Mouse (Mus musculus): ENCODE results near the gene Gm11034. TPM values are rescaled to one million over a fixed set of nuclear protein-coding genes. Genes with fewer than 3 reads are reported as not detected.

Gm11034 gene
- not detected in 2 replicates for polyA plus RNA-seq (2015; fragmentation: Nextera tagmentation; extraction: Ambion mirVana)

DNA sequence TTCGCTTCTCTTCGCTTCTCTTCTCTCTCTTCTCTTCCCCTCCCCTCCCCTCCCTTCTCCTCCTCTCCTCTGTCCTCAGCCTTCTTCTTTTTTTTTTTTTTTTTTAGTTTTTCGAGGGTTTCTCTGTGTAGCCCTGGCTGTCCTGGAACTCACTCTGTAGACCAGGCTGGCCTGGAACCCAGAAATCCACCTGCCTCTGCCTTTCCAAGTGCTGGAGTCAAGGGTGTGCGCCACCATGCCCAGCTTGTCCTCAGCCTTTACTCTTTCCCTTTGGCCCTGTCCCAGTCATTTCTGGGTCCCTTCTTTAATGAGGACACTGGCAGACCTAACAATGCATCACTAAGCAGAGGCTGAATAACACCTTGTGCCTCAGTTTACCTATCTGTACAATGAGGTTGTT lies at the start of gene Gm11034:
TSS of gene Gm11034 (minus strand) at position 101 of the 400 bp plus-strand sequence.
- Histone ChIP-seq H3K27ac (ENCODE audit: low read length) (no peak within 1 kb of the TSS), H3K36me3 (ENCODE audit: control insufficient read depth, insufficient read depth) (no peaks in the 10 kb centered on the region), H3K4me3 (replicated peaks; ENCODE audit: low read length) (no peak within 1 kb of the TSS), H3K4me1 (replicated peaks; ENCODE audit: control insufficient read depth, insufficient read depth, low read length) (no peaks in the 10 kb centered on the region), H3K9me3 (ENCODE audit: control insufficient read depth, low read length) (no peaks in the 10 kb centered on the region), H3K9ac (replicated peaks; ENCODE audit: low read depth, low read length) (no peak within 1 kb of the TSS), H3K27me3 (replicated peaks; ENCODE audit: control insufficient read depth, insufficient read depth, low read length) (no peaks in the 10 kb centered on the region), H3K4me2 (ENCODE audit: low read length) (no peak within 1 kb of the TSS)
- WGBS, result 74% methylated on average over 4 of the region's 4 CpGs
- ATAC-seq, result no peak

DNA sequence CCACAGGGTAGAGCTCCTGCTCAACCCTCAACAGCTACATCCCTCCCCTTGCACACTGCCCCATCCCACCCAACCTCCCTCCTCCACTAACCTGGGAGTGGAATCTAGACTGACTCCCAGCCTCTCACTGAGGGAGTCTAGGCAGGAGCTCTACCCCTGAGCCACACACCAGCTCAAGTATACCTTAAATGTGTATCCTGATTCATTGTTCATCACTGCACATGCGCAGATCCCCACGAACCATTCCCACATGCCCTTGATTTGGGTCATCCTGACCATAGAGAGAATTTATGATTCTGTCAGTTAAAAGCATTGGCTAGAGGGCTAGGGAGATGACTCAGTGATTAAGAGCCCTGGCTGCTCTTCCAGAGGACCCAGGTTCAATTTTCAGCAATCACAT lies 49.3 kb upstream of the Gm11034 start:
- no peak overlapping the region for H3K9ac ChIP-seq (replicated peaks; ENCODE audit: low read depth, low read length)
- H3K4me2 ChIP-seq (ENCODE audit: low read length), result no peak overlapping the region
- H3K36me3 ChIP-seq (ENCODE audit: control insufficient read depth, insufficient read depth), result no peaks in the 10 kb centered on the region
- H3K9me3 ChIP-seq (ENCODE audit: control insufficient read depth, low read length), result no peaks in the 10 kb centered on the region
- H3K27me3 ChIP-seq (replicated peaks; ENCODE audit: control insufficient read depth, insufficient read depth, low read length), result no peaks in the 10 kb centered on the region
- no peak overlapping the region for H3K4me3 ChIP-seq (replicated peaks; ENCODE audit: low read length)
- ATAC-seq, result no peak
- no peak overlapping the region for H3K27ac ChIP-seq (ENCODE audit: low read length)
- WGBS, result 87% methylated on average over 2 of the region's 2 CpGs
- no peaks in the 10 kb centered on the region for H3K4me1 ChIP-seq (replicated peaks; ENCODE audit: control insufficient read depth, insufficient read depth, low read length)

DNA sequence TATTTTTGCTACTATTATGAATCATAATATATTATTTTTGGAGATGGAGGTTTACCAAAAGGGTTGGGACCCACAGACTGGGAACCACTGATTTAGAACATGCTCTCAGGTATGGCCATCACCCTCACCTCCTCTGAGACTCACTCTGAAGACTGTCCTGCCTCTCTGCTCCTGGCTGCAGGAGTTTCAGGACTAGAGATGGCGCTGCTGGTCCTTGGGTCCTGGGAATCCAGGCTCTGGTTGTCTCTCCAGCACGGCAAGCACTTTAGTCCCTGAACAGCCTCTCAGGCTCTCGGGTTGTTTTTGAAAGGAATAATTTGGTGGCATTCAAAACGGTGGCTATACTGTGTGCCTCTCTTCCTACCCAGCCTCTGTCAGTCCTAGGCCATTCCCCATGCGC lies 48.4 kb upstream of the Gm11034 start:
- Histone ChIP-seq H3K4me1 (replicated peaks; ENCODE audit: control insufficient read depth, insufficient read depth, low read length) (no peaks in the 10 kb centered on the region), H3K9me3 (ENCODE audit: control insufficient read depth, low read length) (no peaks in the 10 kb centered on the region), H3K36me3 (ENCODE audit: control insufficient read depth, insufficient read depth) (no peaks in the 10 kb centered on the region), H3K9ac (replicated peaks; ENCODE audit: low read depth, low read length) (no peak overlapping the region), H3K4me3 (replicated peaks; ENCODE audit: low read length) (no peak overlapping the region), H3K27me3 (replicated peaks; ENCODE audit: control insufficient read depth, insufficient read depth, low read length) (no peaks in the 10 kb centered on the region), H3K4me2 (ENCODE audit: low read length) (no peak overlapping the region), H3K27ac (ENCODE audit: low read length) (no peak overlapping the region)
- ATAC-seq, result no peak
- WGBS, result 51% methylated on average over 5 of the region's 5 CpGs

DNA sequence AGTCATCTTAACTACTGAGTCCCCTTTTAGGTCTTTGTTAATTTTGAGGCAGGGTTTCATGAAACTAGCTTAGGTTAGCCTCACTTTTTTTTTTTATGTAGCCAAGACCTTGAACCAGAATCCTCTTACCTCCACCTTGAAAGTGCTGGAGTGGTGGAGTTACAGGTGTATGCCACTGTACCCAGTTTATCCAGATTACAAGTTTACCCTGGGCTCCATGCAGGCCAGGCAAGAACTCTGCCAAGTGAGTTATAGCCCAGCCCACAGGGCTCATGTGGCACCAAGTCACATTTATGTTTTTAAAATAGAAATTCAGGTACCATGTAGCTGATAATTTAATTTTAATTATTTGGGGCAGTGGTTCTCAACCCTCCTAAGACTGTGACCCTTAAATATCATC lies 48.0 kb upstream of the Gm11034 start:
- H3K9ac ChIP-seq (replicated peaks; ENCODE audit: low read depth, low read length), result no peak overlapping the region
- H3K27ac ChIP-seq (ENCODE audit: low read length), result no peak overlapping the region
- no peaks in the 10 kb centered on the region for H3K4me1 ChIP-seq (replicated peaks; ENCODE audit: control insufficient read depth, insufficient read depth, low read length)
- H3K36me3 ChIP-seq (ENCODE audit: control insufficient read depth, insufficient read depth), result no peaks in the 10 kb centered on the region
- no peak for ATAC-seq
- H3K4me3 ChIP-seq (replicated peaks; ENCODE audit: low read length), result no peak overlapping the region
- no peaks in the 10 kb centered on the region for H3K27me3 ChIP-seq (replicated peaks; ENCODE audit: control insufficient read depth, insufficient read depth, low read length)
- H3K9me3 ChIP-seq (ENCODE audit: control insufficient read depth, low read length), result no peaks in the 10 kb centered on the region
- H3K4me2 ChIP-seq (ENCODE audit: low read length), result no peak overlapping the region

DNA sequence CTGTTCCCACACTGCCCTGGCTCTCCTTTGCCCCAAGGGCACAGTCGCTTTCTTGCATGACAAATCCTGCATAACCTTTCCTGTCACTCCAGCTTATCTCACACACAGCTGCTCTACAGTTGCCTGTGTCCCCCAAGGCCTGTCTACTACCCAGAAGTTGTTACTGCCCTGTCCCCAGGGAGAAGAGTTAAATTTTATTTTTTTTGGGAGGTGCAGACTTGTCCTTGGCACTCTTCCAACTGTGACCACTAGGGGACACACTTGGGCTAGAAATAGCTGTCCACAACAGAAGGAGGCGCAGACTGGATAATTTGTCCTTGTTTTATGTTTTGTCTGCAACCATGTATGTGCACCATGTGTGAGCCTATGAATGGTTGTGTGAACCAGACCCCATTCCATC lies 47.6 kb upstream of the Gm11034 start:
- WGBS, result 26% methylated on average over 2 of the region's 2 CpGs

DNA sequence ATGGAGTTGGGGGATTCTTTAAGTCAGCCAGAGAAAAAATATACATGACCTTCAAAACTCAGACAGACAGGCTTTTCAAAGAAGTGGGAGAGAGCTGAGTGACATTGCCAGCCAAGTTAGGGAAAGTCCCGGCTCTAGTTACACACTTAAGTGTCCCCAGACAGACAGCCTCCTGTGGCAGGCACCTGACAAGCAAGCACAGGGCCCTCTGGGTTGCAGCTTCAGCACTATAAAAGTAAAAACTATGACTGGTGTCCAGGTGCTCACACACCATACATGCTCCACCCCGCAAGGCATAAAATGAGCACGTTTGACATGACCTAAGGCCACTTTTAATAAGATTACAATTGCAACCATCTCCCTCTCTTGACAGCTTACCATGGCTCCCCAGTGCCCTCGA lies 47.1 kb upstream of the Gm11034 start:
- no peaks in the 10 kb centered on the region for H3K4me1 ChIP-seq (replicated peaks; ENCODE audit: control insufficient read depth, insufficient read depth, low read length)
- WGBS, result 59% methylated on average over 4 of the region's 4 CpGs

More for the DNA sequence above, 47.6 kb upstream of the Gm11034 start:
- Histone ChIP-seq H3K4me2 (ENCODE audit: low read length) (no peak overlapping the region), H3K9ac (replicated peaks; ENCODE audit: low read depth, low read length) (no peak overlapping the region), H3K36me3 (ENCODE audit: control insufficient read depth, insufficient read depth) (no peaks in the 10 kb centered on the region), H3K4me1 (replicated peaks; ENCODE audit: control insufficient read depth, insufficient read depth, low read length) (no peaks in the 10 kb centered on the region), H3K27ac (ENCODE audit: low read length) (no peak overlapping the region), H3K9me3 (ENCODE audit: control insufficient read depth, low read length) (no peaks in the 10 kb centered on the region), H3K4me3 (replicated peaks; ENCODE audit: low read length) (no peak overlapping the region), H3K27me3 (replicated peaks; ENCODE audit: control insufficient read depth, insufficient read depth, low read length) (no peaks in the 10 kb centered on the region)
- peak; percentile 57; the same call in 1 of the 2 replicates for ATAC-seq

DNA sequence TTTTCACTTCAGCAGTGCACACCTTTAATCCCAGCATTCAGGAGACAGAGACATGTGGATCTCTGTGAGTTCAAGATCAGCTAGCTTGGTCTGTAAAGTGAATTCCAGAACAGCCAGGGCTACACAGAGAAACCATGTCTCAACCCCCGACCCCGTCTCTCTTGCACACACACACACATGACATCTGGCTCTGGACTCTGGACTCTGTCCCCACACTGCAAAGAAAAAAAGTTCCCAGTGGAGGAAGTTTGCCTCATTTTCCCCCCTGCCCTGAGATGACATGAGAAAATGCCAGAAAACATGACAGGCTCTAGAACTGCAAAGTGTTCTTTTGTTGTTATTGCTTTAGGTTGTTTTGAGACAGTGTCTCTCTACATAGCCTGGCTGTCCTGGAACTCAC lies 46.4 kb upstream of the Gm11034 start:
- no peaks in the 10 kb centered on the region for H3K9me3 ChIP-seq (ENCODE audit: control insufficient read depth, low read length)
- WGBS, result 67% methylated on average over 2 of the region's 2 CpGs
- H3K27ac ChIP-seq (ENCODE audit: low read length), result no peak overlapping the region
- H3K4me3 ChIP-seq (replicated peaks; ENCODE audit: low read length), result no peak overlapping the region
- no peak for ATAC-seq
- H3K36me3 ChIP-seq (ENCODE audit: control insufficient read depth, insufficient read depth), result no peaks in the 10 kb centered on the region
- no peak overlapping the region for H3K4me2 ChIP-seq (ENCODE audit: low read length)
- H3K9ac ChIP-seq (replicated peaks; ENCODE audit: low read depth, low read length), result no peak overlapping the region
- H3K27me3 ChIP-seq (replicated peaks; ENCODE audit: control insufficient read depth, insufficient read depth, low read length), result no peaks in the 10 kb centered on the region
- no peaks in the 10 kb centered on the region for H3K4me1 ChIP-seq (replicated peaks; ENCODE audit: control insufficient read depth, insufficient read depth, low read length)

More for the DNA sequence above, 47.1 kb upstream of the Gm11034 start:
- Histone ChIP-seq H3K9ac (replicated peaks; ENCODE audit: low read depth, low read length) (no peak overlapping the region), H3K4me3 (replicated peaks; ENCODE audit: low read length) (no peak overlapping the region), H3K36me3 (ENCODE audit: control insufficient read depth, insufficient read depth) (no peaks in the 10 kb centered on the region), H3K27me3 (replicated peaks; ENCODE audit: control insufficient read depth, insufficient read depth, low read length) (no peaks in the 10 kb centered on the region), H3K4me2 (ENCODE audit: low read length) (no peak overlapping the region), H3K27ac (ENCODE audit: low read length) (no peak overlapping the region), H3K9me3 (ENCODE audit: control insufficient read depth, low read length) (no peaks in the 10 kb centered on the region)
- peak; percentile 7; the same call in 1 of the 2 replicates for ATAC-seq

DNA sequence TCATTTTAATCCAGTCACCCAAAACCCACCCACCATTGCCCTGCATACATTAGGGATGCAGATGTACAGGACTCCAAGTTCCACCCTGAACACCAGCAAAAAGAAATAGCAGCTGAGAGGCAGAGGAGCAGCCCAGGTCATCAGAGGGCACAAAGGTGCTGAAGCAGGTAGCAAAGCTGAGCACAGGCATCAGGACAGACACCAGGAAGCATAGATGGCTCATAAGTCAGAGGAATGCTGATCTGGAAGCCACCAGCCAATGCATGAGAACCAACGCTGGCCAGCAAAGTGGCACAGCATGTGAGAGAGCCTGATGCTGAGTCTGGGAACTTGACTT lies 44.4 kb upstream of the Gm11034 start:
- WGBS, result 83% methylated on average over 1 of the region's 1 CpGs
- no peaks in the 10 kb centered on the region for H3K27me3 ChIP-seq (replicated peaks; ENCODE audit: control insufficient read depth, insufficient read depth, low read length)
- H3K9me3 ChIP-seq (ENCODE audit: control insufficient read depth, low read length), result no peaks in the 10 kb centered on the region
- no peak overlapping the region for H3K4me2 ChIP-seq (ENCODE audit: low read length)
- H3K9ac ChIP-seq (replicated peaks; ENCODE audit: low read depth, low read length), result no peak overlapping the region
- no peak overlapping the region for H3K27ac ChIP-seq (ENCODE audit: low read length)
- no peak overlapping the region for H3K4me3 ChIP-seq (replicated peaks; ENCODE audit: low read length)
- H3K4me1 ChIP-seq (replicated peaks; ENCODE audit: control insufficient read depth, insufficient read depth, low read length), result no peaks in the 10 kb centered on the region
- H3K36me3 ChIP-seq (ENCODE audit: control insufficient read depth, insufficient read depth), result peaks cover 4% of the 10 kb centered on the region
- ATAC-seq, result no peak

DNA sequence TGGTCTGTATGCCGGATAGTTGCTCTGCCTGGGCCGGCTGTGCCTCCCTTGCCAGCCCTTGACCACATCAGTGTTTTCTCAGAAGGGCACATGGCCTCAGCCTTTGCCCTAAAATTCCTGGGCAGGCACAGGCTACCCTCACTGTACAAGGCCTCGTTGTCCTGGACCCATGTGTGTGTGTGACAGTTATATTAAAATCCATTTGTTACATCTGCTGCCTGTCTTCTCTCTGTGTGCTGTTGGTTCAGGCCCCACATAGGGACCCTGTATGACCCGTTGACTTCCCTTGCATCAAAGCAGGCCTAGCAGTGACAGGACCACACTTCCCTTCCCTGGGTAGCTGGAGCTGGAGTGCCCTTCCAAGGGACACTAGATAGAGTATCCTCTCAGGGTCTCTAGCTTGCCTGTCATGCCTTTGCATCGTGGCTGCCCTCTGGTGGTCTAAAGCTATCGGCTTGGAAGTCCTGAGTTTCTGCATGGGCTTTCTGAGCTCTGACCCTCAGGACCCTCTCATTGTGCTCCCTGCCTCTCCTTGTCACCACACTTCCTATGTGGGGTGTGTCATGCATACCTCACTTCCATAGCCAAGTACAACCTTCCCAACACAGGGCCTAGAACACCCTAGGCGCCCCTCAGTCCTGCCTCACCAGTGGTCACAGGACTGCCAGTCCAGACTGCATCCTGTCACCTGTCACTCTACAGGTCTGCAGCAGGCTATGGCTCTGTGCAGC lies 43.9 kb upstream of the Gm11034 start:
- 0 out of 2 replicates have a peak, but pooled peaks have one; percentile 8 for ATAC-seq

DNA sequence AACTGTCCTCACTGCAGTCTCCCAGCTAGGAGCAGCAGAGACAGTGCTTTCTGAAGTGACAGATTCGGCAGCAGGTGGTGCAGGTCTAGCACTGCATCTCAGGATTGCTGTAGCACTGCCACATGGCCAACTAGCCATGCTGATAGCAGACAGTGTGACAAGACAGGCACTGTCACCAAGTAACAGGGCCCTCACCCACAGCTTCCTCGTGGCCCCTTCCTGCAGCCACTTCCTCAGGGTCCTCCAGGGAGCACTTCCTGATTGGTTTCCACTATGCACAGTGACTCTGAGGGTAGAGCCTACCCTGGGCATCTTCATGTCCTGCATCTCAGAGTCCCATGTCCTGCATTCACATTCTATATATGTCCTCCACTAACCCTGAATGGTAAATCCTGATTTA lies 31.2 kb upstream of the Gm11034 start:
- Histone ChIP-seq H3K27ac (ENCODE audit: low read length) (no peak overlapping the region), H3K9ac (replicated peaks; ENCODE audit: low read depth, low read length) (no peak overlapping the region), H3K4me2 (ENCODE audit: low read length) (no peak overlapping the region), H3K4me1 (replicated peaks; ENCODE audit: control insufficient read depth, insufficient read depth, low read length) (peaks cover 18% of the 10 kb centered on the region), H3K36me3 (ENCODE audit: control insufficient read depth, insufficient read depth) (0 out of 2 replicates have a peak, but pooled peaks cover 4% of the 10 kb centered on the region), H3K4me3 (replicated peaks; ENCODE audit: low read length) (no peak overlapping the region), H3K27me3 (replicated peaks; ENCODE audit: control insufficient read depth, insufficient read depth, low read length) (no peaks in the 10 kb centered on the region), H3K9me3 (ENCODE audit: control insufficient read depth, low read length) (no peaks in the 10 kb centered on the region)
- no peak for ATAC-seq
- WGBS, result 87% methylated on average over 2 of the region's 2 CpGs

More for the DNA sequence above, 43.9 kb upstream of the Gm11034 start:
- Histone ChIP-seq H3K9ac (replicated peaks; ENCODE audit: low read depth, low read length) (no peak overlapping the region), H3K36me3 (ENCODE audit: control insufficient read depth, insufficient read depth) (peaks cover 9% of the 10 kb centered on the region), H3K27me3 (replicated peaks; ENCODE audit: control insufficient read depth, insufficient read depth, low read length) (no peaks in the 10 kb centered on the region), H3K4me1 (replicated peaks; ENCODE audit: control insufficient read depth, insufficient read depth, low read length) (no peaks in the 10 kb centered on the region), H3K4me3 (replicated peaks; ENCODE audit: low read length) (no peak overlapping the region), H3K9me3 (ENCODE audit: control insufficient read depth, low read length) (no peaks in the 10 kb centered on the region), H3K4me2 (ENCODE audit: low read length) (no peak overlapping the region), H3K27ac (ENCODE audit: low read length) (no peak overlapping the region)
- WGBS, result 52% methylated on average over 7 of the region's 7 CpGs

Data from forebrain, embryonic 16.5 days (tissue).